Mouse (Mus musculus) right cerebral cortex, postnatal 25 days (tissue): ENCODE data around the gene Prrc2a.

Experiments
- DNase-seq: peaks from one replicate; pipeline ENCODE4 v3.0.0; 2022

Gene Prrc2a

DNA sequence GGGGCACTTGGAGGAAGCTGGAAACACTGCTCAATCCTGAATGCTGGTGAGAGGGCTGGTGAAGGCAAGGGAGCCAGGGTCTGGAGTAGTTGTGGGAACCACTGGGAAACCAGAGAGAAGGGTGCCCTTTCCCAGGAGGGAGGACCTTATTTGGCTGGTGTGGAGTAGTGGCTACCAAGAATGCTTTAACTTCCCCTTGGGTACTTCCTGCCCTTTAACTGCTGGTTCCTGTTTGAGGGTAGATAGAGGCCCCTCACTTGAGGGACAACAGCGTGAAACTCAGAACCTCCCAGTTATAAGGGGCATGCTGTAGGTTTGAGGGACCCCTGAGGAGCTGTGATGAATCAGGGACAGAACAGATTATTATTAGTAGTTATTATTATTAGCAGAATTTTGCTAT is 24.5 kb upstream of the Prrc2a start:
- DNase-seq: no peak

GRCm38 (mm10) chr17:35187959-35188610 is 23.4 kb upstream of the Prrc2a start, which contains the start of gene Lst1:
Gene Lst1 (minus strand): TSS chr17:35188439.
- DNase-seq: no peak

- DNase-seq: no peak
These were observed 22.6 kb upstream of the Prrc2a start for GRCm38 (mm10) chr17:35187345-35187744.

DNA sequence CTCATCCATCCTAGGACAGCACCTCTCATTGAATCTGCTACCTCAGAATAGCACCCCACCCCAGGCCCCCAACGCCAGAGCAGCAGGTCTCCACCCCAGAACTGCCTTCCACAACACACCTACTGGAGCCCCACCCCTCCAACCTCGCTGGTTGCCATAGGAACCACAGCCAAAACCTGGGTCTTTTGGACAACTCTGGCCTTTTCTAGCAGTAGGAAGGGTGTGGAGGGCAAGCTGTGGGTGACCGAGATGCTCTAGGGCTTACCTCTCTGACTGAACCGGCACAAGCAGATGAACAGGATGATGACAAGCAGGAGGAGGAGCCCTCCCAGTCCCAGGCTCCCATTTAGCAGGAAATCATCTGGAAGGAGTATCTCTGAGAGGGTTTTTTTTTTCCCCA is 22.0 kb upstream of the Prrc2a start:
- DNase-seq: no peak

- no peak for DNase-seq
These were observed 21.2 kb upstream of the Prrc2a start for GRCm38 (mm10) chr17:35185639-35186611.

GRCm38 (mm10) chr17:35180093-35180492 is 15.4 kb upstream of the Prrc2a start:
- no peak for DNase-seq

GRCm38 (mm10) chr17:35178528-35178927 is 13.8 kb upstream of the Prrc2a start:
- DNase-seq: no peak

- DNase-seq: no peak
These were observed 11.3 kb upstream of the Prrc2a start, which contains the start of gene Aif1 for GRCm38 (mm10) chr17:35175968-35176367. Gene Aif1 (minus strand): TSS chr17:35176068.

- no peak for DNase-seq
These were observed 10.7 kb upstream of the Prrc2a start for GRCm38 (mm10) chr17:35175382-35175781.

DNA sequence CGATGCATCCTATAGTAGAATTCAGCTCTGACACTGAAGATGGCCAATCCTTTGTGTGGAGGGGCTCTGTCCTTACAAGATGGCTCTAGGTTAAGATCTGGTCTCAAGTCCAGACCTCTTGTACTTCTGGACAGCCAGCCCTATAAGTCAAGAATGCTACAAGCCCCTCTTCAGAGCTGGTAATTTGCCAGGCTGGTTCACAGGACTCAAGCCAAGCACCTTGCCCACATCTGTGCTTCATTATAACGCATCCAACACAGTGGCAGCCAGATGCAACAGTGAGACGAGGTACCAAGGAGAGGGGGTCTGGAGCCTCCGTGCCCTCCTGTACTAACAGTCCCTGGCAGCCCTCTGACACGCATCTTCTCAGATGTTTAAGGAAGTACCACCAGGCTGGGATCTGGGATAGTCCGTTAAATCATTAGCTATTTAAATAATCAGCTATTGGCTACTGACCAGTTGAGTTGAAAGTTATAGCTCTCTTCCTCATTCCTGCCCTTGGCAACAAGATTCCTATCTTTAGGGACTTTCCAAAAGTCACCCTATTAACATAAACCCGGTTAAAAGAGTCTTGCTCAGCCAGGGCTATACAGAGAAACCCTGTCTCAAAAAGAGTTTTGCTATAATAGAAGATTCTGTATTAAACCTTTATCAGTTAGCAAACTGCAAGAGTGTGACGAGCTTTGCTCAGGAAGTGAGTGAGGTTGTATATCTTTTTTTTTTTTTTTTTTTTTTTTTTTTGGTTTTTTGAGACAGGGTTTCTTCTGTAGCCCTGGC is 9.7 kb upstream of the Prrc2a start:
- no peak for DNase-seq

GRCm38 (mm10) chr17:35173329-35173728 is 8.6 kb upstream of the Prrc2a start:
- no peak for DNase-seq

GRCm38 (mm10) chr17:35172445-35173234 is 7.9 kb upstream of the Prrc2a start:
- DNase-seq: no peak

DNA sequence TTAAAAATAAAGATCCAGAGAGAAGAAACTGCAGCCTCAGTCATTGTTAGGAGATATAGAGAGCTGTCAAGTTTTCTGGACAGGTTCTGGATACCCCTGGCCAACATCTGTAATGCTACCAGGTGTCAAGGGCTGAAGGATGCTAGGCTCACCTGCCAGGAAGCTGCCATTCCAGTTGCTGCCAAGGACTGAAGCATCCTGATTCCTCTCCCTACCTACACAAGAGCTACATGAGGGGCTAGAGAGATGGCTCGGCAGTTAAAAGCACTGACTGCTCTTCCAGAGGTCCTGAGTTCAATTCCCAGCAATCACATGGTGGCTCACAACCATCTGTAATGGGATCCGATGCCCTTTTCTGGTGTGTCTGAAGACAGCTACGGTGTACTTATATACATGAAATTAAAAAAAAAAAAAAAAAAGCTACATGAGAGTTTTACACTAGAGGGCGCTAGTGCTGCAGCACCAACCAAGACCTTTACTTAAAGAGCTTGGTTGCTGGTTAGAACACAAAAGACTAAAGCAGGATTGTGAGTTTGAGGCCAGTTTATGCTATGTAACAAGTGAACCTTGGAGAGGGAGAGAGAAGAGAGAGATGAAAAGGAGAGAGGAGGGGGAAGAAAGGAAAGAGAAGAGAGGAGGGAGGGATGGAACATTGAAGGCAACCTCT is 4.0 kb upstream of the Prrc2a start:
- DNase-seq: no peak

- no peak for DNase-seq
These were observed 3.1 kb upstream of the Prrc2a start for GRCm38 (mm10) chr17:35167794-35168193.

DNA sequence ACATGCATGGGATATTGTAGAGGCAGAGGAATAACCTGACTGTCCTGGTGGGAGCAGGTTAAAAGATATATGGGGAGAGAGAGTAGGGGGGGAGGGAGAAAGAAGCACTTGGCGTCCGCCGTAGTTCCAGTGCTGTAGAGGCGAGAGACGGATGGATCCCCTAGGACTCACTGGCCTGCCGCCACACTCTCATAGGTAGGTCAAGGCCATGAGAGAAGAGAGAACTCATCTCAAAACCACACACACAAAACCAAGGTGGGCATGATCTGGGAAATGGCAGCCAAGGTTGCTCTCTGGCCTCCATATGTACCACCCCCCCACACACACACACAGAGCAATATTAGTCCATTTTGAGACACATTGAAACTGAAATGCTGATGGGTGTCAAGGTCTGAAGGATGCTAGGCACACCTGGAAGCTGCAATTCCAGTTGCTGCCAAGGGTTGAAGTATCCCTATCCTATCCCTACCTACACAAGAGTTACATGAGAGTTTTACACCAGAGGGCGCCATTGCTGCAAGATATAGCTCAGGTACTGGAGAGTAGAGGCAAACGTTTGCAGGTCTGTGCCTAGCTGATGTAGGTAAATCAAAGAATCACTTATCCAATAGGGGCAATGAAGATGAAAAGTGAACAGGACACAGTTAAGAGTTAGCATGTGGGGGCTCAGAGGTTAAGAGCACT is 1.8 kb upstream of the Prrc2a start:
- no peak for DNase-seq

DNA sequence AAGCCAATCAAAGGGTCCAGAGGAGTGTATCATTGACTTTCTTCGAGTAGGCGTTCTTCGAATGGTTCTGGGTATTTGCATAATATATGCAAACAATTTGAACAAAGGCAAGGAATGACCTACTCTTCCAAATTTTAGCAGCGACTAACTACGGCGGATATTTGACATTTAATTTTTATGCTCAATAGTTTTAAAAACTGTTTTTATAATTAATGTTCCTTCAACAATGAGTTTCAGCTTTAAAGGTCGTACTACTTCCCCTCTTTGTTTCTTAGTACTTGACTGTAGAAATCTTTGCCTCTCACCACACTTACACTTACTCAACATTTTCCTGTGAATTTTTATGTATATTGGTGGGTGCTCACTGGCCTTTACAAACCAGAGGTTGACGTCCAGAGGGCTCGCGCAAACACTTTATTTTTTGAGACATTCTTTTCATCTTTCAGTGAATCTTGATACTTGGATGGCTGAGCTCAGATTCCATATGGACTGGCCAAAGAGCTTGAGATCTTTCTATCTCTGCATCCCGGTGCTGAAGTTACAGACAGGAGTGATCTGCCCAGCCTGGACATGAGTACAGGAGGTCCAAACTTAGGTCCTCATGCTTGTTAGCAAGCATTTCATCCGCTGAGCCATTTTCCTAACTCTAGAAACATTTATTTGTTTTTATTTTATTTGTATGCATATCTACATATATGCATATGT is 906 bp upstream of the Prrc2a start:
- DNase-seq: no peak

DNA sequence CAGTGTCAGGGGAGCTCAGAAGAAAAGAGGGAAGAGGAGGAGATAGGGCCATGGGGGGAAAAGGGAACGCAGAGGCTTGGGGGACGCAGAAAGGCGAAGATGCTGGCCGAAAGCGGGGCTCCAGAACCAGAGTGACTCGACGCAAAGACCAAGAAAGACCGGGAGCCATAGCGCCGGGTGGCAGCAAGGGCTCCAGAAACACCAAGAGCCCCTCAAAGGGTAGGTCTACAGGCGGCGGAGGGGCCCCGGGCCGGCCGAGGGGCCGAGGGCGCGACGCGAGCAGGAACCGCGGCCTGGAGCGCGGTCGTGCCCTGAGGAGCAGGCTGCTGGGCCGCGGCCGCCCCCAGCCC is 504 bp downstream of the Prrc2a start:
- DNase-seq: no peak

DNA sequence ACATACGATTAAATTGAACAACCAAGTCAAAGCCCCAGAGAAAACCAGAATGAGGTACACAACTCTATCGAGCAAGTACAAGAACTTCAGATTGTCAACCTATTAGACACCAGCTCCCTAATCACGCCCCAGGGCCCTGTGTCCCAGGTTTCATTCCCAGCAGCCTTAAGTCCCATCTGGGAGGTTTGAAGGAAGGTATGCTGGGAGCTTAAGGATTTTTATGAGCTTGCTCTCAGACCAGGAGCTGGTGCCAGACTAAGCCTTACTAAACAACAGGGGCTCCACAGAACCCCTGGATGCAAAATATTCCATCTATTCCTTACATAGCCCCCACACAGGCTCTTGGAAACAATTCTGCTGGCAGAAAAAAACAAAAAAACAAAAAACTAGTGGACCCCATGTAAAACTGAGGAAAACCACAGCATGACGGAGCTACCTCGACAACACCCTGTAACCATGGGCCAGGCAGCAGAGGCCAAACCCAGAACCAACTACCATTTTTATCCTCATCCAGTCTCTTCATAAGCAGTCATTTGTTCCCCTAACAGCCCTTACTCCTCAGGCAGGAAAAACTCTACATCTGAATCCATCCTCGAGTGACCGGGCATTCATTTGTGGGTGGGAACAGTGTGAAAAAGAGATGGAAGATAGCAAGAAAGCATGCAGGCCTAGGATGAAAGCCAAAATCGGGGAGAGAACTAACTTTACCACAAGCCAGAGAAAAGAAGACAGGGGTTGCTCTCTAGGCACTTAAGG is 1.2 kb downstream of the Prrc2a start:
- no peak for DNase-seq

DNA sequence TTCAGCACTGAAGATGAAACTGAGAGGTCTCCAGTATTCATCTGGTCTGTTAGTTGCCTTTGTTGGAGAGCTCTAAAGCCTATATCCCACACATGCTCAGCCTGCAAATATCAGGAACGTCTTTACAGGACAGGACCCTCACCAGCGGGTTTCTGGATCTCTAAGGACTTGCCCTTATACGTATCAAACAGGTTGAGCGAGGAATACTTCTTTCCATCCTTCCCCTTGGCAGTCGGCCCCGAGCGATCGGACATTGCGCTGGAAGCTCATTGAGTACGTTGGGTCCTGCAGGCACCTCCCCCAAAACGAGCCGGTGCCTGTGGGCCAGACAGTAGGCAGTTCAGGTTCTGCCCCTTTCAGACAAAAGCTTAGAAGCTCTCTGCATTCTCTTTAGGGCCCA is 2.0 kb downstream of the Prrc2a start:
- DNase-seq: no peak

GRCm38 (mm10) chr17:35162121-35162520 is 2.6 kb downstream of the Prrc2a start:
- DNase-seq: no peak
